Mouse (Mus musculus): ENCODE data around the gene Atp23. TPM values are rescaled to one million over a fixed set of nuclear protein-coding genes. Genes with fewer than 3 reads are reported as not detected.

The Atp23 gene
- polyA plus RNA-seq, 1 experiment, result 10.3 TPM

- Histone ChIP-seq H3K4me1 (ENCODE audit: control insufficient read depth, insufficient read depth, low read length) (peaks cover 9% of the 10 kb centered on the region), H3K36me3 (ENCODE audit: control insufficient read depth, insufficient read depth, low read length) (no peaks in the 10 kb centered on the region), H3K27me3 (ENCODE audit: control insufficient read depth, insufficient read depth, low read length) (no peaks in the 10 kb centered on the region), H3K4me3 (ENCODE audit: control insufficient read depth, low read depth, low read length) (no peak overlapping the region), H3K27ac (ENCODE audit: control insufficient read depth, insufficient read depth, low read depth, low read length) (no peak overlapping the region)
- TF ChIP-seq POLR2A (IDR thresholded peaks at IDR 0.05; ENCODE audit: control insufficient read depth, low read depth, low read length) (no peak), CTCF (IDR thresholded peaks at IDR 0.05; ENCODE audit: control insufficient read depth, insufficient read depth, insufficient replicate concordance, low read depth, low read length) (no peak)
Measured at GRCm38 (mm10) chr10:126934561-126934960, 33.4 kb upstream of the Atp23 start.

GRCm38 (mm10) chr10:126931760-126932139 is 30.6 kb upstream of the Atp23 start:
- H3K27ac ChIP-seq (ENCODE audit: control insufficient read depth, insufficient read depth, low read depth, low read length), result no peak overlapping the region
- H3K4me1 ChIP-seq (ENCODE audit: control insufficient read depth, insufficient read depth, low read length), result peaks cover 24% of the 10 kb centered on the region
- H3K4me3 ChIP-seq (ENCODE audit: control insufficient read depth, low read depth, low read length), result no peak overlapping the region
- TF ChIP-seq POLR2A (IDR thresholded peaks at IDR 0.05; ENCODE audit: control insufficient read depth, low read depth, low read length), result no peak
- H3K36me3 ChIP-seq (ENCODE audit: control insufficient read depth, insufficient read depth, low read length), result no peaks in the 10 kb centered on the region
- 0 out of 2 replicates have a peak, but pooled peaks cover 2% of the 10 kb centered on the region for H3K27me3 ChIP-seq (ENCODE audit: control insufficient read depth, insufficient read depth, low read length)

- Histone ChIP-seq H3K27me3 (ENCODE audit: control insufficient read depth, insufficient read depth, low read length) (0 out of 2 replicates have a peak, but pooled peaks cover 2% of the 10 kb centered on the region), H3K27ac (ENCODE audit: control insufficient read depth, insufficient read depth, low read depth, low read length) (peak overlapping the region; percentile 27), H3K36me3 (ENCODE audit: control insufficient read depth, insufficient read depth, low read length) (no peaks in the 10 kb centered on the region), H3K4me3 (ENCODE audit: control insufficient read depth, low read depth, low read length) (no peak overlapping the region), H3K4me1 (ENCODE audit: control insufficient read depth, insufficient read depth, low read length) (peaks cover 24% of the 10 kb centered on the region)
- TF ChIP-seq POLR2A (IDR thresholded peaks at IDR 0.05; ENCODE audit: control insufficient read depth, low read depth, low read length) (no peak), CTCF (IDR thresholded peaks at IDR 0.05; ENCODE audit: control insufficient read depth, insufficient read depth, insufficient replicate concordance, low read depth, low read length) (no peak)
Measured at GRCm38 (mm10) chr10:126931123-126931759, 30.1 kb upstream of the Atp23 start.

- peak overlapping the region; percentile 67 for H3K27ac ChIP-seq (ENCODE audit: control insufficient read depth, insufficient read depth, low read depth, low read length)
- no peaks in the 10 kb centered on the region for H3K36me3 ChIP-seq (ENCODE audit: control insufficient read depth, insufficient read depth, low read length)
- H3K27me3 ChIP-seq (ENCODE audit: control insufficient read depth, insufficient read depth, low read length), result 0 out of 2 replicates have a peak, but pooled peaks cover 2% of the 10 kb centered on the region
- TF ChIP-seq CTCF (IDR thresholded peaks at IDR 0.05; ENCODE audit: control insufficient read depth, insufficient read depth, insufficient replicate concordance, low read depth, low read length), result no peak
- TF ChIP-seq POLR2A (IDR thresholded peaks at IDR 0.05; ENCODE audit: control insufficient read depth, low read depth, low read length), result no peak
- H3K4me1 ChIP-seq (ENCODE audit: control insufficient read depth, insufficient read depth, low read length), result peaks cover 24% of the 10 kb centered on the region
- no peak overlapping the region for H3K4me3 ChIP-seq (ENCODE audit: control insufficient read depth, low read depth, low read length)
Measured at GRCm38 (mm10) chr10:126930270-126931121, 29.3 kb upstream of the Atp23 start.

GRCm38 (mm10) chr10:126929543-126929942 is 28.4 kb upstream of the Atp23 start:
- Histone ChIP-seq H3K4me1 (ENCODE audit: control insufficient read depth, insufficient read depth, low read length) (peaks cover 18% of the 10 kb centered on the region), H3K27me3 (ENCODE audit: control insufficient read depth, insufficient read depth, low read length) (0 out of 2 replicates have a peak, but pooled peaks cover 2% of the 10 kb centered on the region), H3K4me3 (ENCODE audit: control insufficient read depth, low read depth, low read length) (no peak overlapping the region), H3K27ac (ENCODE audit: control insufficient read depth, insufficient read depth, low read depth, low read length) (peak overlapping the region; percentile 86), H3K36me3 (ENCODE audit: control insufficient read depth, insufficient read depth, low read length) (no peaks in the 10 kb centered on the region)
- TF ChIP-seq CTCF (IDR thresholded peaks at IDR 0.05; ENCODE audit: control insufficient read depth, insufficient read depth, insufficient replicate concordance, low read depth, low read length) (no peak), POLR2A (IDR thresholded peaks at IDR 0.05; ENCODE audit: control insufficient read depth, low read depth, low read length) (no peak)

- Histone ChIP-seq H3K4me3 (ENCODE audit: control insufficient read depth, low read depth, low read length) (no peak overlapping the region; the same call in 1 of the 2 replicates), H3K27me3 (ENCODE audit: control insufficient read depth, insufficient read depth, low read length) (0 out of 2 replicates have a peak, but pooled peaks cover 2% of the 10 kb centered on the region), H3K27ac (ENCODE audit: control insufficient read depth, insufficient read depth, low read depth, low read length) (peak overlapping the region; percentile 86), H3K4me1 (ENCODE audit: control insufficient read depth, insufficient read depth, low read length) (peaks cover 18% of the 10 kb centered on the region), H3K36me3 (ENCODE audit: control insufficient read depth, insufficient read depth, low read length) (no peaks in the 10 kb centered on the region)
- TF ChIP-seq POLR2A (IDR thresholded peaks at IDR 0.05; ENCODE audit: control insufficient read depth, low read depth, low read length), result peak; percentile 34; the same call in 1 of the 2 replicates
- no peak for TF ChIP-seq CTCF (IDR thresholded peaks at IDR 0.05; ENCODE audit: control insufficient read depth, insufficient read depth, insufficient replicate concordance, low read depth, low read length)
Measured at GRCm38 (mm10) chr10:126928819-126929206, 27.7 kb upstream of the Atp23 start.
